Mouse (Mus musculus): ENCODE results near the gene Slc3a2. TPM values are rescaled to one million over a fixed set of nuclear protein-coding genes. Genes with fewer than 3 reads are reported as not detected.
"Not testable (repeated sequence)": the region's sequence is repeated elsewhere in the genome, so short reads cannot be mapped to it uniquely, and the experiment has no call there.

Slc3a2 gene
- polyA plus RNA-seq, 1 experiment from 2014 or later: 151 TPM

DNA sequence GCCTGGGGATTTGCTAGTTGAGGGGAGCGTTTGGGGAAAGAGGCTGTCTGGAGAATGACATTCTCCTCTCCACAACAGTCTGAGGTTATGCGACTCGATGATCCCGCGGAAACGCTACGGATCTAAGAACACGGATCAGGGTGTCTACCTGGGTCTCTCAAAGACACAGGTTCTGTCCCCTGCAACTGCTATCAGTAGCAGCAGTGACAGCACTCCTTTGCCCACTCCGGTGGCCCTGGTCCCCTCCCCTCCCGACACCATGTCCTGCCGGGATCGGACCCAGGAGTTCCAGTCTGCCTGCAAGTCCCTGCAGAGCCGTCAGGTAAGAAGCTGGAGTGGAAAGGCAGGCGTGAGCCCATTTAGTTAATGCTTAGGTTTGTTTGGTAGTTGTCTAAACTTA is 19.0 kb upstream of the Slc3a2 start:
- 27% methylated on average over 14 of the region's 14 CpGs for WGBS
- Histone ChIP-seq H3K4me3 (replicated peaks) (peak overlapping the region; percentile 76), H3K36me3 (peaks cover 71% of the 10 kb centered on the region), H3K4me2 (replicated peaks) (peak overlapping the region; percentile 84), H3K9ac (replicated peaks) (peak overlapping the region; percentile 87), H3K27me3 (no peaks in the 10 kb centered on the region), H3K9me3 (no peaks in the 10 kb centered on the region), H3K4me1 (replicated peaks) (peaks cover 29% of the 10 kb centered on the region), H3K27ac (peak overlapping the region; percentile 95)
- no peak for ATAC-seq

GRCm38 (mm10) chr19:8741243-8741869 is 18.2 kb upstream of the Slc3a2 start, which contains the start of gene Stx5a:
Stx5a (plus strand) TSS chr19:8741413.
- Histone ChIP-seq H3K27ac (peak within 1 kb of the TSS; percentile 95), H3K36me3 (peaks cover 62% of the 10 kb centered on the region), H3K9ac (replicated peaks) (peak within 1 kb of the TSS; percentile 87), H3K4me3 (replicated peaks) (peak within 1 kb of the TSS; percentile 76), H3K27me3 (no peaks in the 10 kb centered on the region), H3K9me3 (no peaks in the 10 kb centered on the region), H3K4me1 (replicated peaks) (peaks cover 37% of the 10 kb centered on the region), H3K4me2 (replicated peaks) (peak within 1 kb of the TSS; percentile 84)
- WGBS: under 1% methylated on average over 36 of the region's 36 CpGs
- peak; percentile 98 for ATAC-seq

- H3K4me3 ChIP-seq (replicated peaks): peak within 1 kb of the TSS; percentile 76
- H3K27me3 ChIP-seq: no peaks in the 10 kb centered on the region
- peak within 1 kb of the TSS; percentile 84 for H3K4me2 ChIP-seq (replicated peaks)
- peaks cover 55% of the 10 kb centered on the region for H3K36me3 ChIP-seq
- no peaks in the 10 kb centered on the region for H3K9me3 ChIP-seq
- peak within 1 kb of the TSS; percentile 87 for H3K9ac ChIP-seq (replicated peaks)
- H3K27ac ChIP-seq: peak within 1 kb of the TSS; percentile 95
- ATAC-seq: no peak; the same call in 1 of the 2 replicates
- 65% methylated on average over 14 of the region's 14 CpGs for WGBS
- H3K4me1 ChIP-seq (replicated peaks): peaks cover 40% of the 10 kb centered on the region
Observed at GRCm38 (mm10) chr19:8740603-8741002, 17.4 kb upstream of the Slc3a2 start, which contains the start of gene 1700092M07Rik. 1700092M07Rik (plus strand) TSS chr19:8740718.

- H3K4me3 ChIP-seq (replicated peaks): no peak overlapping the region
- H3K9me3 ChIP-seq: no peaks in the 10 kb centered on the region
- no peak overlapping the region for H3K27ac ChIP-seq
- H3K36me3 ChIP-seq: peaks cover 45% of the 10 kb centered on the region
- no peak overlapping the region for H3K9ac ChIP-seq (replicated peaks)
- peaks cover 41% of the 10 kb centered on the region for H3K4me1 ChIP-seq (replicated peaks)
- 95% methylated on average over 6 of the region's 6 CpGs for WGBS
- H3K4me2 ChIP-seq (replicated peaks): no peak overlapping the region
- H3K27me3 ChIP-seq: no peaks in the 10 kb centered on the region
- no peak for ATAC-seq
Observed at GRCm38 (mm10) chr19:8739646-8740045, 16.5 kb upstream of the Slc3a2 start.

GRCm38 (mm10) chr19:8738911-8739310 is 15.7 kb upstream of the Slc3a2 start:
- H3K9ac ChIP-seq (replicated peaks): no peak overlapping the region
- no peak overlapping the region for H3K4me3 ChIP-seq (replicated peaks)
- 92% methylated on average over 7 of the region's 7 CpGs for WGBS
- no peaks in the 10 kb centered on the region for H3K9me3 ChIP-seq
- H3K27ac ChIP-seq: no peak overlapping the region
- H3K4me2 ChIP-seq (replicated peaks): no peak overlapping the region
- peaks cover 41% of the 10 kb centered on the region for H3K36me3 ChIP-seq
- H3K4me1 ChIP-seq (replicated peaks): peaks cover 41% of the 10 kb centered on the region
- ATAC-seq: no peak
- H3K27me3 ChIP-seq: 0 out of 2 replicates have a peak, but pooled peaks cover 3% of the 10 kb centered on the region

GRCm38 (mm10) chr19:8736160-8736467 is 12.9 kb upstream of the Slc3a2 start:
- H3K27ac ChIP-seq: peak overlapping the region; percentile 77; the same call in 1 of the 2 replicates
- H3K4me3 ChIP-seq (replicated peaks): peak overlapping the region; percentile 87
- 3% methylated on average over 11 of the region's 11 CpGs for WGBS
- ATAC-seq: no peak
- peaks cover 27% of the 10 kb centered on the region for H3K4me1 ChIP-seq (replicated peaks)
- H3K27me3 ChIP-seq: 0 out of 2 replicates have a peak, but pooled peaks cover 3% of the 10 kb centered on the region
- H3K9ac ChIP-seq (replicated peaks): peak overlapping the region; percentile 83
- peaks cover 29% of the 10 kb centered on the region for H3K36me3 ChIP-seq
- H3K9me3 ChIP-seq: no peaks in the 10 kb centered on the region
- peak overlapping the region; percentile 78 for H3K4me2 ChIP-seq (replicated peaks)

DNA sequence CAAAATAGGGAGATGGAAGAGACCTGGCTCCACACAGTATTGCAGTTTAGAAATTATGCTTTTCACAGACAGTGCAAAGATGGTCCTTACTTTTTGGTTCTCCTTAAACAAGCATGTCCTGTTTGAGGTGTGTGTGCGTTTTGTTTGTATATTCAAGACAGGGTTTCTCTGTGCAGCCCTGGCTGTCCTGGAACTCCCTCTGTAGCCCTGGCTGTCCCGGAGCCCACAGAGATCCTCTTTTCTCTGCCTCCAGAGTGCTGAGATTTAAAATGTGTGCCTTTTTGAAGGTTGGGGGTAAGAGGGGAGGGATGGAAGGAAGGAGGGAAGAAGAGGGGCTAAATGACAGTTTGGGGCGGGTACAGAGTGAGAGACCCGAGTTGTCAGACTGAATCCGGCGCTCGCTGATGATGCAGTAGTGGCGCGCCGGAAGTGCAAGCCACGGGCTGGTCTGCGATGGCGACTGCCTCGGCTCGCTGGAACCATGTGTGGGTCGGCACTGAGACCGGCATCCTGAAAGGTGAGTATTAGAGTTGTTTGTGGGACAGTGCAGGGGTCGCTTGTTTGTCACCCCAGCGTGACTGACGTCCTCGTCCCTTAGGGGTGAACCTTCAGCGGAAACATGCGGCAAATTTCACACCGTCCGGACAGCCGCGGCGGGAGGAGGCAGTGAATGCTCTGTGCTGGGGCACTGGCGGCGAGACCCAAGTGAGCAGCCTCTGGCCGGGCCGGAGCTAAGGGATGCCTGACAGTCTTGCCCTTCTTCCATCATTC is 12.4 kb upstream of the Slc3a2 start, which contains the start of gene Wdr74:
Gene Wdr74, plus strand, starts transcription at position 439 of the 771 bp plus-strand sequence.
- peak within 1 kb of the TSS; percentile 87 for H3K4me3 ChIP-seq (replicated peaks)
- peak; percentile 95 for ATAC-seq
- H3K27ac ChIP-seq: peak within 1 kb of the TSS; percentile 77
- H3K9ac ChIP-seq (replicated peaks): peak within 1 kb of the TSS; percentile 83
- H3K4me1 ChIP-seq (replicated peaks): peaks cover 22% of the 10 kb centered on the region
- peaks cover 28% of the 10 kb centered on the region for H3K36me3 ChIP-seq
- no peaks in the 10 kb centered on the region for H3K9me3 ChIP-seq
- H3K4me2 ChIP-seq (replicated peaks): peak within 1 kb of the TSS; percentile 78
- 0 out of 2 replicates have a peak, but pooled peaks cover 3% of the 10 kb centered on the region for H3K27me3 ChIP-seq
- under 1% methylated on average over 32 of the region's 32 CpGs for WGBS

- no peaks in the 10 kb centered on the region for H3K9me3 ChIP-seq
- H3K4me3 ChIP-seq (replicated peaks): no peak overlapping the region
- no peak for ATAC-seq
- H3K4me2 ChIP-seq (replicated peaks): no peak overlapping the region
- no peak overlapping the region for H3K9ac ChIP-seq (replicated peaks)
- 0 out of 2 replicates have a peak, but pooled peaks cover 3% of the 10 kb centered on the region for H3K27me3 ChIP-seq
- H3K4me1 ChIP-seq (replicated peaks): peaks cover 18% of the 10 kb centered on the region
- 86% methylated on average over 3 of the region's 3 CpGs for whole genome bisulfite sequencing
- peaks cover 15% of the 10 kb centered on the region for H3K36me3 ChIP-seq
- H3K27ac ChIP-seq: no peak overlapping the region
Observed at GRCm38 (mm10) chr19:8734334-8734733, 11.2 kb upstream of the Slc3a2 start.

- H3K4me3 ChIP-seq (replicated peaks); H3K27me3 ChIP-seq; ATAC-seq; H3K27ac ChIP-seq; H3K9me3 ChIP-seq; H3K4me2 ChIP-seq (replicated peaks); H3K9ac ChIP-seq (replicated peaks): not testable (repeated sequence)
- Histone ChIP-seq H3K4me1 (replicated peaks) (peaks cover 22% of the 10 kb centered on the region), H3K36me3 (peaks cover 27% of the 10 kb centered on the region)
- WGBS: 43% methylated on average over 3 of the region's 3 CpGs
Observed at GRCm38 (mm10) chr19:8728335-8729099, 5.3 kb upstream of the Slc3a2 start.

GRCm38 (mm10) chr19:8727495-8728114 is 4.4 kb upstream of the Slc3a2 start:
- H3K9ac ChIP-seq (replicated peaks): no peak overlapping the region
- WGBS: 22% methylated on average over 5 of the region's 5 CpGs
- H3K4me2 ChIP-seq (replicated peaks): no peak overlapping the region
- H3K4me1 ChIP-seq (replicated peaks): peaks cover 22% of the 10 kb centered on the region
- H3K27ac ChIP-seq: no peak overlapping the region
- H3K27me3 ChIP-seq: no peaks in the 10 kb centered on the region
- peaks cover 27% of the 10 kb centered on the region for H3K36me3 ChIP-seq
- H3K4me3 ChIP-seq (replicated peaks): no peak overlapping the region
- no peaks in the 10 kb centered on the region for H3K9me3 ChIP-seq
- ATAC-seq: no peak

- no peak for ATAC-seq
- H3K36me3 ChIP-seq: peaks cover 27% of the 10 kb centered on the region
- 18% methylated on average over 3 of the region's 3 CpGs for WGBS
- peaks cover 29% of the 10 kb centered on the region for H3K4me1 ChIP-seq (replicated peaks)
- no peaks in the 10 kb centered on the region for H3K27me3 ChIP-seq
- no peak overlapping the region for H3K9ac ChIP-seq (replicated peaks)
- no peaks in the 10 kb centered on the region for H3K9me3 ChIP-seq
- H3K4me2 ChIP-seq (replicated peaks): no peak overlapping the region
- no peak overlapping the region for H3K27ac ChIP-seq
- H3K4me3 ChIP-seq (replicated peaks): no peak overlapping the region
Observed at GRCm38 (mm10) chr19:8726609-8727390, 3.6 kb upstream of the Slc3a2 start.
